Mouse (Mus musculus) small intestine, adult 2 months (tissue): Measurements from ENCODE around the gene Thrb.

Source experiments
- CTCF ChIP-seq: fragments of 200-500 bp; IDR thresholded peaks from 2 replicates; pipeline ENCODE4 v1.5.1; 2012; ENCODE audit warnings: low read depth, mild to moderate bottlenecking, control low read depth, inconsistent platforms, low read length, moderate library complexity, mixed read lengths; ENCODE audit not compliant: insufficient replicate concordance, insufficient read length; ENCODE audit errors: extremely low read depth
- POLR2A ChIP-seq: fragments of 200-500 bp; IDR thresholded peaks from 2 replicates; pipeline ENCODE4 v1.6.1; 2012; ENCODE audit warnings: low read depth, mild to moderate bottlenecking, control low read depth, inconsistent platforms, low read length, moderate library complexity

- no peak for TF ChIP-seq POLR2A
- no peak for TF ChIP-seq CTCF
Observed at GRCm38 (mm10) chr14:17751911-17752310, 91.8 kb downstream of the Thrb start.
